Mouse (Mus musculus): ENCODE measurements around the gene 9230110F15Rik. TPM values are rescaled to one million over a fixed set of nuclear protein-coding genes. Genes with fewer than 3 reads are reported as not detected.

The 9230110F15Rik gene
- not detected for polyA plus RNA-seq (2017; shearing (Covaris generic))

DNA sequence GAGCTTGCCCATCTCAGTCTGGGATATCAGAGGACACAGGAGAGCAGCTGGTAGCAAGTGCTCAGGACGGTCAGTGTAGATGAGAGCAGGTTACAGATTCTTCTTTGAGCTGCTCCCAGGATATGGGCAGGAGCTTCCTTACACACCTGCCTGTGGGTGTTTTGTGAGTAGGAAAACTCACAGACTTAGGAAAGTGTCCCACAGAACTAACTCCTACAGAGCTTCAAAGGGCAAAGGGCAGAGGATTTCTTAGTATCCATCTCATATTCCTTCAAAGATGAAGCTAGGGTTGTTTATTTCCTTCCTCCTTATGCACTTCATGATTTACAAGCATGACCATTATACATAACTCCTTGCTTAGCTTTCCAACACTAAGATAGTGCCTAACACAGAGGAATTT, at the start of gene 9230110F15Rik:
Gene 9230110F15Rik, minus strand, starts transcription at position 101 of the 400 bp plus-strand sequence.

DNA sequence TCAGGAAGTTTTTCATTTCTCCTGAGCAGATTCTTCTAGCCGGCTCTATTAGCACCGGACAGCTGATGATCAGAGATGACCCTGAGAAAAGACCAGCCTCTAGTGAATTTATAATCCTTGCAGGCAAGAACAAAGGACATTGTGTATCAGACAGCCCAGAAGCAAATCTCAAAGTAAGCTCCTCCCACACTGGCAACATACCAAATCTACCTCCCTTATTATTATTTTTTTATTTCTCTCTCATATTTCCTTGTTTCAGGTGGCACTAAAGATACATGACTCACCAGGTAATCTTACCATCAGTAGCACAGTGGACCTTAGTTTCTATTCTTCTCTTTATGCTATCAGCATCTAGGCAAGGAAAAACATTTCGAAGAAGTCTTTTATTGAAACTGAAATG, 53.9 kb downstream of the 9230110F15Rik start, which contains the start of the genes Gm27235 and D730048I06Rik:
Gene Gm27235, minus strand, starts transcription at position 101 of the 400 bp plus-strand sequence.
Gene D730048I06Rik, minus strand, starts transcription at position 112 of the 400 bp plus-strand sequence.

Other genes starting within 250 kb of the 9230110F15Rik start
- gene Pate4, start 232.2 kb downstream of the 9230110F15Rik start, polyA plus RNA-seq (2017; shearing (Covaris generic)), result not detected
- gene Pate3, start 195.9 kb downstream of the 9230110F15Rik start, polyA plus RNA-seq (2017; shearing (Covaris generic)), result not detected
- not detected for gene Pate1, start 156.8 kb downstream of the 9230110F15Rik start, polyA plus RNA-seq (2017; shearing (Covaris generic))
- gene Gm17677, start 103.1 kb downstream of the 9230110F15Rik start, polyA plus RNA-seq (2017; shearing (Covaris generic)), result not detected
- not detected for gene Gm17727, start 66.0 kb downstream of the 9230110F15Rik start, polyA plus RNA-seq (2017; shearing (Covaris generic))
- not detected for gene Gm27235, start 54.0 kb downstream of the 9230110F15Rik start, polyA plus RNA-seq (2017; shearing (Covaris generic))
- not detected for gene D730048I06Rik, start 54.0 kb downstream of the 9230110F15Rik start, polyA plus RNA-seq (2017; shearing (Covaris generic))
- gene 9230113P08Rik, start 64.3 kb upstream of the 9230110F15Rik start, polyA plus RNA-seq (2017; shearing (Covaris generic)), result not detected